Mouse (Mus musculus): ENCODE data around the gene Ldb3.

- TF ChIP-seq CTCF (conservative IDR thresholded peaks at IDR 0.05; ENCODE audit: low read length): peak; percentile 10; the same call in 1 of the 2 replicates
- no peak for TF ChIP-seq POU5F1 (IDR thresholded peaks at IDR 0.05; ENCODE audit: borderline replicate concordance, low read length)
Observed at GRCm38 (mm10) chr14:34574068-34574467, 14.4 kb downstream of the Ldb3 start.
